Mouse (Mus musculus) right cerebral cortex, postnatal 36 days (tissue): Measurements from ENCODE around the gene Pigu.
A peak's percentile ranks its signal among the peaks of the same experiment; 100 is the strongest.

Source experiments
- DNase-seq, 2 experiments: peaks; one replicate each; pipeline ENCODE4 v3.0.0; 2022; ENCODE audit warnings: low spot score in 2 of 2, mixed read lengths in 1 of 2

Gene Pigu

GRCm38 (mm10) chr2:155236362-155236992 is 120.8 kb downstream of the Pigu start, which contains the start of gene Dynlrb1:
Gene Dynlrb1, plus strand, starts transcription at chr2:155236533.
- DNase-seq, result peak; percentile 97 to 98

GRCm38 (mm10) chr2:155235746-155236361 is 121.4 kb downstream of the Pigu start:
- no peak for DNase-seq
